Mouse (Mus musculus) stomach, embryonic 15.5 days (tissue): Measurements from ENCODE around the gene Mtfmt. TPM values are rescaled to one million over a fixed set of nuclear protein-coding genes. Genes with fewer than 3 reads are reported as not detected.

Experiments
- ATAC-seq: fragments of 200-750 bp; cut with Nextera tagmentation; 2 replicates; pipeline ENCODE4 v1.8.0; 2017; ENCODE audit warnings: low read depth, moderate number of reproducible peaks, moderate TSS enrichment; ENCODE audit not compliant: insufficient read depth, low FRiP score
- H3K27ac ChIP-seq: fragments of 300-500 bp; sonication (generic); 2 replicates; pipeline ENCODE4 v1.5.1; 2015; ENCODE audit warnings: mild to moderate bottlenecking, inconsistent platforms
- H3K27me3 ChIP-seq: fragments of 300-500 bp; sonication (generic); replicated peaks from 2 replicates; pipeline ENCODE4 v1.6.1; 2015; ENCODE audit warnings: inconsistent platforms
- H3K36me3 ChIP-seq: fragments of 300-500 bp; sonication (generic); 2 replicates; pipeline ENCODE4 v1.6.1; 2015; ENCODE audit warnings: inconsistent platforms
- H3K4me1 ChIP-seq: fragments of 300-500 bp; sonication (generic); 2 replicates; pipeline ENCODE4 v1.6.1; 2015; ENCODE audit warnings: inconsistent platforms
- H3K4me2 ChIP-seq: fragments of 300-500 bp; sonication (generic); 2 replicates; pipeline ENCODE4 v1.6.1; 2015; ENCODE audit warnings: mild to moderate bottlenecking, inconsistent platforms
- H3K4me3 ChIP-seq: fragments of 300-500 bp; sonication (generic); replicated peaks from 2 replicates; pipeline ENCODE4 v1.5.1; 2015; ENCODE audit warnings: inconsistent platforms
- H3K9ac ChIP-seq: fragments of 300-500 bp; sonication (generic); 2 replicates; pipeline ENCODE4 v1.6.1; 2015; ENCODE audit warnings: inconsistent platforms
- H3K9me3 ChIP-seq: fragments of 300-500 bp; sonication (generic); 2 replicates; pipeline ENCODE4 v1.6.1; 2016; ENCODE audit warnings: inconsistent platforms
- WGBS: fragments of 180-500 bp; shearing (Covaris S2); methylation state at CpG from one replicate; pipeline ENCODE4 v1.1.7; 2015; 5-methylcytosine and 5-hydroxymethylcytosine counted together
- polyA plus RNA-seq: library from polyadenylated mRNA; unstranded; fragments of >200 nt; fragmentation: Nextera tagmentation; extraction: Ambion mirVana; gene quantifications from 2 replicates; pipeline ENCODE4 v1.2.1, GENCODE M21; 2015

Mtfmt gene
- polyA plus RNA-seq, 1 experiment from 2014 or later: 18.2 TPM

- H3K4me1 ChIP-seq: no peaks in the 10 kb centered on the region
- ATAC-seq: no peak
- H3K9me3 ChIP-seq: no peaks in the 10 kb centered on the region
- H3K36me3 ChIP-seq: peaks cover 36% of the 10 kb centered on the region
- H3K9ac ChIP-seq: no peak overlapping the region
- WGBS: 60% methylated on average over 11 of the region's 11 CpGs
- H3K27me3 ChIP-seq: no peaks in the 10 kb centered on the region
- no peak overlapping the region for H3K4me3 ChIP-seq
- H3K4me2 ChIP-seq: no peak overlapping the region
- no peak overlapping the region for H3K27ac ChIP-seq
Measured at GRCm38 (mm10) chr9:65467686-65468085, 32.1 kb downstream of the Mtfmt start.

- no peak overlapping the region for H3K4me3 ChIP-seq
- ATAC-seq: no peak
- no peak overlapping the region for H3K9ac ChIP-seq
- no peaks in the 10 kb centered on the region for H3K9me3 ChIP-seq
- H3K4me1 ChIP-seq: no peaks in the 10 kb centered on the region
- no peak overlapping the region for H3K27ac ChIP-seq
- H3K27me3 ChIP-seq: no peaks in the 10 kb centered on the region
- H3K36me3 ChIP-seq: peaks cover 28% of the 10 kb centered on the region
- H3K4me2 ChIP-seq: no peak overlapping the region
- WGBS: 82% methylated on average over 4 of the region's 4 CpGs
Measured at GRCm38 (mm10) chr9:65472769-65473168, 37.2 kb downstream of the Mtfmt start.

DNA sequence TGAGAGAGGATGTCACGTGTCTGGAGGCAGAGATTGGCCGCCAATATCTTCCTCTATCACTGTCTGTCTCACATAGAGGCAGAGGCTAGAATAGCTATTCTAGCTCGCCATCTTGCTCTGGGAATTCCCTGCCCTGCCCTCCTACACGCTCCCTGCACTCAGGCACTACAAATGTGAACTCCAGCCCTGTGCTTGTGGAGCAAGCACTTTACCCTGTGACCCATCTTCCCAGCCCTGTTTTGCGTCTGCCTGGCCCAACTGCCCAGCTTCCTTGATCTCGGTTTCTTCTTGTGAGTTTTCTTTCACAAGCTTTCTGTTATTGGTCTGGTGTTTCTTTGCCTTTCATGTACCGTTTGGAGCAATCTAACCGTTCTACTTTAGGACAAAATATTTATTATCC lies 43.6 kb downstream of the Mtfmt start:
- H3K4me3 ChIP-seq: no peak overlapping the region
- no peaks in the 10 kb centered on the region for H3K4me1 ChIP-seq
- H3K27me3 ChIP-seq: no peaks in the 10 kb centered on the region
- no peak overlapping the region for H3K27ac ChIP-seq
- no peak overlapping the region for H3K4me2 ChIP-seq
- 85% methylated on average over 8 of the region's 8 CpGs for WGBS
- no peak for ATAC-seq
- no peaks in the 10 kb centered on the region for H3K9me3 ChIP-seq
- H3K9ac ChIP-seq: no peak overlapping the region
- peaks cover 25% of the 10 kb centered on the region for H3K36me3 ChIP-seq

DNA sequence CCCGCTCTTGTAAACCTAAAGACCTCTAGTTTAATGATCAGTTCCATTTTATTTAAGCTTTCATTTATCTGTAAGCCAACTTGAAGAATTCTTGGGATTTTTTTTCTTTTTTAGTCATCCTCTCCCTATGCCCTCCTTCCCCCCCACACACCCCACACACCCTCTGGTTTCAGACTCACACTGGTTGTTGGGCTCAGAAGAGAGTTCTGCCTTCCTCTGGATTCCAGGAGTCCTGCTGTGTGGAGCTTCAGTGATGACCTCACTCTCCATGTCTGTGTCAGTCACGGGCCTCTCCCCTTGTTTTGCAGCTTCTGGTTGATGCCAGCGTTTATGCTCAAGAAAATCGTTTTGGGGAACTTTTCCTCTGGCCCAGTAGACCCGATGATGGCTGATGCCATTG lies 44.5 kb downstream of the Mtfmt start:
- Histone ChIP-seq H3K4me2 (no peak overlapping the region), H3K4me3 (no peak overlapping the region), H3K4me1 (no peaks in the 10 kb centered on the region), H3K9ac (no peak overlapping the region), H3K36me3 (peaks cover 31% of the 10 kb centered on the region), H3K27me3 (no peaks in the 10 kb centered on the region), H3K9me3 (no peaks in the 10 kb centered on the region), H3K27ac (no peak overlapping the region)
- 90% methylated on average over 5 of the region's 5 CpGs for WGBS
- no peak for ATAC-seq

DNA sequence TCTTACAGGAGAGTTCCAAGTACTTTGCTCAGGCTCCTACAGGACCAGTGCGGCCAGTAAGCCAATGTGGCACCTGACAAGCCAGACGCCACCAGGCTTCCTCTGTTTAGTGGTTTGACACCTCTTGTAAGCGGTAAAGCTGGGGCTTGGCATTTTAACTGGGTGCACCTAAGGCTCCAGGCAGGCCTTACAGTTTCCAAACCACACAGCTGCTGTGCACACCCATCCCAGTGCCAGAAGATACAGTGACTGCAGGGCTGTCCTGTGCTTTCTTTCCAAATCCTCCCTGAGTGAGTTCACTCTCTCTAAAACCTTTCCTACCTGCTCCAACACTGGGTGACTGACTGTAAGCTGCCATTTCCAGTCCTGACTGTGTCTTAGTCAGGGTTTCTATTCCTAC lies 55.9 kb downstream of the Mtfmt start:
- no peaks in the 10 kb centered on the region for H3K9me3 ChIP-seq
- no peaks in the 10 kb centered on the region for H3K36me3 ChIP-seq
- no peak overlapping the region for H3K27ac ChIP-seq
- H3K4me1 ChIP-seq: no peaks in the 10 kb centered on the region
- H3K4me2 ChIP-seq: no peak overlapping the region
- H3K4me3 ChIP-seq: no peak overlapping the region
- no peak overlapping the region for H3K9ac ChIP-seq
- WGBS: 85% methylated on average over 3 of the region's 3 CpGs
- H3K27me3 ChIP-seq: no peaks in the 10 kb centered on the region
- ATAC-seq: no peak

GRCm38 (mm10) chr9:65492351-65492750 lies 56.8 kb downstream of the Mtfmt start:
- Histone ChIP-seq H3K27me3 (no peaks in the 10 kb centered on the region), H3K9me3 (no peaks in the 10 kb centered on the region), H3K4me3 (no peak overlapping the region), H3K9ac (no peak overlapping the region), H3K27ac (no peak overlapping the region), H3K4me1 (no peaks in the 10 kb centered on the region), H3K4me2 (no peak overlapping the region), H3K36me3 (no peaks in the 10 kb centered on the region)
- no peak for ATAC-seq
- 79% methylated on average over 2 of the region's 2 CpGs for WGBS

DNA sequence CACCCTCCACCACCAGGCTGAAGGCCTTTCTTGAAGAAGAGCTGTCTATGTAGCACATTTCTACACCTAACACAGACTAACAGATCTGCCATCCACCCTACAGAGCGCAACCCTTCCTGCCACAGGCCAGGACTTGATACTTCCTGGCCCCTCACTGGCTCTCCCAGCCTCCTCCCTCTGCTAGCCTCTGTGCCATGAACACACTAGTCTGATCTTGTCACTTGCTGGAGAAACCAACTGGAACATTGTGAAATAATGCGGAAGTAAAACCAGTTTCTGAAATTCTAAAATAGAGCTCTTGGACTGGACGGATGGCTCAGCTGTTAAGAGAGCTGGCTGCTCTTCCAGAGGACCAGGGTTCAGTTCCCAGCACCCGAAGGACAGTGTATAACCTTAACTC lies 57.3 kb downstream of the Mtfmt start:
- no peak for ATAC-seq
- Histone ChIP-seq H3K9me3 (no peaks in the 10 kb centered on the region), H3K27me3 (no peaks in the 10 kb centered on the region), H3K4me2 (no peak overlapping the region), H3K27ac (no peak overlapping the region), H3K4me1 (no peaks in the 10 kb centered on the region), H3K4me3 (no peak overlapping the region), H3K9ac (no peak overlapping the region), H3K36me3 (no peaks in the 10 kb centered on the region)
- WGBS: 89% methylated on average over 4 of the region's 4 CpGs

- ATAC-seq: no peak; the same call in 1 of the 2 replicates
- H3K9ac ChIP-seq: no peak overlapping the region
Measured at GRCm38 (mm10) chr9:65502146-65502545, 66.6 kb downstream of the Mtfmt start.

More at GRCm38 (mm10) chr9:65502146-65502545, 66.6 kb downstream of the Mtfmt start:
- Histone ChIP-seq H3K27me3 (no peaks in the 10 kb centered on the region), H3K9me3 (no peaks in the 10 kb centered on the region), H3K4me3 (no peak overlapping the region), H3K4me2 (no peak overlapping the region), H3K27ac (no peak overlapping the region), H3K36me3 (no peaks in the 10 kb centered on the region), H3K4me1 (peaks cover 12% of the 10 kb centered on the region; the same call in 1 of the 2 replicates)
- WGBS: 47% methylated on average over 8 of the region's 8 CpGs

Other genes with a start within 250 kb of the Mtfmt start
- gene Parp16, start 240.4 kb upstream of the Mtfmt start, polyA plus RNA-seq: 8.5 and 9.1 TPM in 2 replicates
- 0.82 and 0.95 TPM in 2 replicates for gene Cilp, start 170.6 kb upstream of the Mtfmt start, polyA plus RNA-seq
- 47.8 and 50.4 TPM in 2 replicates for gene Clpx, start 141.5 kb upstream of the Mtfmt start, polyA plus RNA-seq
- 8.4 and 8.6 TPM in 2 replicates for gene Pdcd7, start 89.7 kb upstream of the Mtfmt start, polyA plus RNA-seq
- 0.31 TPM in 1 of 2 replicates, not detected in the other for gene Ubap1l, start 74.7 kb upstream of the Mtfmt start, polyA plus RNA-seq
- gene Kbtbd13, start 44.1 kb upstream of the Mtfmt start, polyA plus RNA-seq: 1.0 and 1.1 TPM in 2 replicates
- gene Rasl12, start 37.3 kb upstream of the Mtfmt start, polyA plus RNA-seq: 6.2 and 6.5 TPM in 2 replicates
- 1.1 and 1.6 TPM in 2 replicates for gene Slc51b, start 12.8 kb upstream of the Mtfmt start, polyA plus RNA-seq
- 79.4 and 79.6 TPM in 2 replicates for gene Spg21, start 25.2 kb downstream of the Mtfmt start, polyA plus RNA-seq
- 0.14 TPM in 1 of 2 replicates, not detected in the other for gene Ankdd1a, start 84.4 kb downstream of the Mtfmt start, polyA plus RNA-seq
- 17.0 and 18.1 TPM in 2 replicates for gene Plekho2, start 144.3 kb downstream of the Mtfmt start, polyA plus RNA-seq
- gene Pif1, start 151.4 kb downstream of the Mtfmt start, polyA plus RNA-seq: 11.4 and 12.3 TPM in 2 replicates
- 19.3 and 23.2 TPM in 2 replicates for gene Rbpms2, start 193.9 kb downstream of the Mtfmt start, polyA plus RNA-seq
- 231 and 236 TPM in 2 replicates for gene Oaz2, start 232.2 kb downstream of the Mtfmt start, polyA plus RNA-seq